Mouse (Mus musculus) G1E (cell line): Measurements from ENCODE around the gene Card10. TPM values are rescaled to one million over a fixed set of nuclear protein-coding genes. Genes with fewer than 3 reads are reported as not detected.

ENCODE experiments used
- ATAC-seq: 2 replicates; pipeline ENCODE4 v1.8.0; 2016; ENCODE audit warnings: mild to moderate bottlenecking; ENCODE audit not compliant: insufficient number of reproducible peaks, poor library complexity, low FRiP score, severe bottlenecking; ENCODE audit errors: extremely low read depth
- DNase-seq: peaks from one replicate; pipeline ENCODE4 v3.0.0; 2012; ENCODE audit warnings: low spot score
- H3K27me3 ChIP-seq: 2 replicates; pipeline ENCODE4 v1.6.1; 2012; ENCODE audit warnings: mild to moderate bottlenecking, low read length, inconsistent platforms; ENCODE audit not compliant: insufficient read depth
- H3K36me3 ChIP-seq: replicated peaks from 2 replicates; pipeline ENCODE3; 2012; ENCODE audit warnings: mild to moderate bottlenecking, inconsistent platforms
- H3K4me1 ChIP-seq: 2 replicates; pipeline ENCODE4 v1.6.1; 2012; ENCODE audit warnings: low read depth, low read length, inconsistent platforms, mixed read lengths; ENCODE audit not compliant: insufficient read depth
- H3K4me3 ChIP-seq: 2 replicates; pipeline ENCODE4 v1.5.1; 2012; ENCODE audit warnings: low read depth, mild to moderate bottlenecking, inconsistent platforms, low read length, moderate library complexity, mixed read lengths
- H3K9me3 ChIP-seq: replicated peaks from 2 replicates; pipeline ENCODE4 v1.6.1; 2012; ENCODE audit warnings: inconsistent platforms
- CTCF ChIP-seq: IDR thresholded peaks from 2 replicates; pipeline ENCODE4 v1.5.1; 2012; ENCODE audit warnings: low read depth, low read length, inconsistent platforms, mixed read lengths
- GATA1 ChIP-seq: IDR thresholded peaks from 2 replicates; pipeline ENCODE4 v1.6.1; 2012; ENCODE audit warnings: borderline replicate concordance, low read length, inconsistent platforms, mixed read lengths
- GATA2 ChIP-seq: IDR thresholded peaks from 2 replicates; pipeline ENCODE4 v1.6.1; 2012; ENCODE audit warnings: low read depth, low read length, inconsistent platforms, borderline replicate concordance
- POLR2AphosphoS5 ChIP-seq: IDR thresholded peaks from 2 replicates; pipeline ENCODE4 v1.6.1; 2012; ENCODE audit warnings: low read depth, low read length, inconsistent platforms; ENCODE audit not compliant: insufficient replicate concordance
- TAL1 ChIP-seq: conservative IDR thresholded peaks from 2 replicates; pipeline ENCODE4 v1.6.1; 2012; ENCODE audit warnings: low read depth, low read length, inconsistent platforms, mixed read lengths
- polyA plus RNA-seq: library from polyadenylated mRNA; stranded (reverse); fragments of >175 nt; gene quantifications from 2 replicates; pipeline ENCODE4 v1.2.3, GENCODE M21; 2012
- total RNA-seq, 2 experiments: library from RNA; stranded (forward) in 1 of 2; stranded (reverse) in 1 of 2; fragments of 200-1000 nt in 1 of 2; fragments of >200 nt in 1 of 2; fragmentation: Nextera tagmentation in 1 of 2; gene quantifications; 2 replicates each; pipeline ENCODE4 v1.2.3; 2014 to 2017

Card10 gene
- total and polyA plus RNA-seq, 3 experiments = not detected

GRCm38 (mm10) chr15:78752991-78753390 is 49.9 kb downstream of the Card10 start:
- TF ChIP-seq CTCF = no peak
- TF ChIP-seq GATA2 = no peak
- no peak for TF ChIP-seq POLR2AphosphoS5
- no peak for TF ChIP-seq TAL1
- no peak for TF ChIP-seq GATA1
- Histone ChIP-seq H3K36me3 (no peaks in the 10 kb centered on the region), H3K4me3 (no peak overlapping the region), H3K27me3 (no peaks in the 10 kb centered on the region), H3K4me1 (no peaks in the 10 kb centered on the region), H3K9me3 (peaks cover 3% of the 10 kb centered on the region)
- ATAC-seq (no peak; the same call in 1 of the 2 replicates), DNase-seq (no peak)

GRCm38 (mm10) chr15:78750608-78751350 is 52.1 kb downstream of the Card10 start:
- no peak for DNase-seq
- Histone ChIP-seq H3K4me1 (no peaks in the 10 kb centered on the region), H3K4me3 (no peak overlapping the region), H3K36me3 (no peaks in the 10 kb centered on the region), H3K9me3 (peaks cover 3% of the 10 kb centered on the region), H3K27me3 (no peaks in the 10 kb centered on the region)
- TF ChIP-seq POLR2AphosphoS5 (no peak), TAL1 (no peak), GATA2 (no peak), GATA1 (no peak), CTCF (no peak)
- ATAC-seq = no peak

GRCm38 (mm10) chr15:78749855-78750254 is 53.0 kb downstream of the Card10 start:
- H3K4me1 ChIP-seq = no peaks in the 10 kb centered on the region
- H3K27me3 ChIP-seq = no peaks in the 10 kb centered on the region
- DNase-seq = no peak
- peaks cover 3% of the 10 kb centered on the region for H3K9me3 ChIP-seq
- no peak for ATAC-seq
- TF ChIP-seq TAL1 (no peak), POLR2AphosphoS5 (no peak), GATA1 (no peak), GATA2 (no peak), CTCF (no peak)
- H3K36me3 ChIP-seq = no peaks in the 10 kb centered on the region
- H3K4me3 ChIP-seq = no peak overlapping the region

GRCm38 (mm10) chr15:78744206-78744605 is 58.6 kb downstream of the Card10 start:
- DNase-seq = no peak
- no peak for ATAC-seq
- Histone ChIP-seq H3K4me3 (no peak overlapping the region), H3K27me3 (no peaks in the 10 kb centered on the region), H3K9me3 (no peaks in the 10 kb centered on the region), H3K36me3 (no peaks in the 10 kb centered on the region), H3K4me1 (no peaks in the 10 kb centered on the region)
- TF ChIP-seq CTCF (peak; percentile 55), GATA2 (no peak)

- Histone ChIP-seq H3K4me1 (no peaks in the 10 kb centered on the region), H3K27me3 (no peaks in the 10 kb centered on the region), H3K4me3 (no peak overlapping the region), H3K9me3 (no peaks in the 10 kb centered on the region), H3K36me3 (no peaks in the 10 kb centered on the region)
- TF ChIP-seq POLR2AphosphoS5 (no peak), TAL1 (no peak), GATA1 (no peak), GATA2 (no peak), CTCF (no peak)
- DNase-seq (no peak), ATAC-seq (no peak)
Observed at GRCm38 (mm10) chr15:78742831-78743230, 60.0 kb downstream of the Card10 start.

GRCm38 (mm10) chr15:78740662-78741061 is 62.2 kb downstream of the Card10 start:
- TF ChIP-seq GATA2 = no peak
- no peak for TF ChIP-seq POLR2AphosphoS5
- TF ChIP-seq GATA1 = no peak
- TF ChIP-seq TAL1 = no peak
- TF ChIP-seq CTCF = no peak
- no peak overlapping the region for H3K4me3 ChIP-seq
- ATAC-seq = no peak

GRCm38 (mm10) chr15:78737146-78737545 is 65.7 kb downstream of the Card10 start:
- ATAC-seq = no peak
- no peak for TF ChIP-seq GATA1
- TF ChIP-seq CTCF = no peak
- TF ChIP-seq GATA2 = no peak
- TF ChIP-seq TAL1 = no peak
- TF ChIP-seq POLR2AphosphoS5 = no peak
- Histone ChIP-seq H3K4me3 (no peak overlapping the region), H3K36me3 (no peaks in the 10 kb centered on the region), H3K9me3 (no peaks in the 10 kb centered on the region), H3K27me3 (no peaks in the 10 kb centered on the region), H3K4me1 (no peaks in the 10 kb centered on the region)
- DNase-seq = no peak

More at GRCm38 (mm10) chr15:78740662-78741061, 62.2 kb downstream of the Card10 start:
- no peaks in the 10 kb centered on the region for H3K27me3 ChIP-seq
- H3K4me1 ChIP-seq = no peaks in the 10 kb centered on the region
- H3K36me3 ChIP-seq = no peaks in the 10 kb centered on the region
- no peaks in the 10 kb centered on the region for H3K9me3 ChIP-seq
- no peak for DNase-seq
